Mouse (Mus musculus) lung, embryonic 14.5 days (tissue): Measurements from ENCODE around the gene Exoc6. TPM values are rescaled to one million over a fixed set of nuclear protein-coding genes. Genes with fewer than 3 reads are reported as not detected.

Experiments
- ATAC-seq: fragments of 200-750 bp; cut with Nextera tagmentation; 2 replicates; pipeline ENCODE4 v1.8.0; 2017; ENCODE audit warnings: mild to moderate bottlenecking, moderate TSS enrichment, moderate library complexity; ENCODE audit not compliant: insufficient read depth
- DNase-seq: peaks from one replicate; pipeline ENCODE4 v3.0.0-alpha.2; 2015
- H3K27ac ChIP-seq: fragments of 300-500 bp; sonication (generic); 2 replicates; pipeline ENCODE4 v1.5.1; 2014; ENCODE audit warnings: low read depth, mild to moderate bottlenecking, moderate library complexity
- H3K27me3 ChIP-seq: fragments of 300-500 bp; sonication (generic); 2 replicates; pipeline ENCODE4 v1.6.1; 2014; ENCODE audit warnings: low read length, control low read depth; ENCODE audit not compliant: insufficient read depth
- H3K36me3 ChIP-seq: fragments of 300-500 bp; sonication (generic); 2 replicates; pipeline ENCODE4 v1.6.1; 2014; ENCODE audit warnings: control low read depth; ENCODE audit not compliant: insufficient read depth
- H3K4me1 ChIP-seq: fragments of 300-500 bp; sonication (generic); 2 replicates; pipeline ENCODE4 v1.6.1; 2014; ENCODE audit warnings: antibody characterized with exemption, control low read depth; ENCODE audit not compliant: insufficient read depth
- H3K4me2 ChIP-seq: fragments of 300-500 bp; sonication (generic); 2 replicates; pipeline ENCODE4 v1.6.1; 2014; ENCODE audit warnings: mild to moderate bottlenecking
- H3K4me3 ChIP-seq: fragments of 300-500 bp; sonication (generic); 2 replicates; pipeline ENCODE4 v1.5.1; 2014; ENCODE audit warnings: low read depth, low read length
- H3K9ac ChIP-seq: fragments of 300-500 bp; sonication (generic); 2 replicates; pipeline ENCODE4 v1.6.1; 2014
- H3K9me3 ChIP-seq: fragments of 300-500 bp; sonication (generic); 2 replicates; pipeline ENCODE4 v1.6.1; 2016; ENCODE audit warnings: low read depth, low read length, control low read depth
- CTCF ChIP-seq: IDR thresholded peaks from 2 replicates; pipeline ENCODE4 v1.5.1; 2016; ENCODE audit warnings: antibody characterized with exemption, low read depth
- WGBS: fragments of 180-500 bp; shearing (Covaris S2); extraction: QIAGEN DNeasy Blood & Tissue Kit; methylation state at CpG from one replicate; pipeline ENCODE4 v1.1.7; 2014; 5-methylcytosine and 5-hydroxymethylcytosine counted together
- polyA plus RNA-seq: library from polyadenylated mRNA; unstranded; fragments of >200 nt; fragmentation: Nextera tagmentation; extraction: Ambion mirVana; gene quantifications from 2 replicates; pipeline ENCODE4 v1.2.1, GENCODE M21; 2014

Exoc6 gene
- polyA plus RNA-seq, 1 experiment from 2014 or later: 13.2 TPM

DNA sequence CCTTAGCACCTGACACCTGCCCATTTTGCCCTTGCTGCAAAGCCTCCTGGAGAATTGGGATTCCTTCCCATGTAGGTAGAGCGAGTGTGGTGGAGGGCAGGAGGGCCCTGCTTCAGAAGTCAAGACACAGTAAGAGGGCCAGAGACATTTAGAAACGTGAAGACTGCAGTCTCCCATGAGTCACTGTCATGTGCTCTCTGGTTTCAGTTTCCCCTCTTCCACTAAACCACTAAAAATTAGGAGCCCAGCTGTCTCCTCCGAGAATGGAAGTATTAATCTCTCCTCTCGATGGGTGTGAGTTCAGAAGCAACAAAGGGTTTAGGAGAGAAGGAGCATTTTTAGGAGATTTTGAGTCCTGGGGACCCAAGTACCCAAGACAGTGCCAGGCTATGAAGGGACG lies 139.3 kb downstream of the Exoc6 start:
- Histone ChIP-seq H3K9me3 (no peaks in the 10 kb centered on the region), H3K36me3 (no peaks in the 10 kb centered on the region), H3K27me3 (peaks cover 100% of the 10 kb centered on the region), H3K27ac (no peak overlapping the region), H3K4me3 (no peak overlapping the region), H3K4me2 (no peak overlapping the region), H3K9ac (no peak overlapping the region), H3K4me1 (no peaks in the 10 kb centered on the region; the same call in 1 of the 2 replicates)
- 38% methylated on average over 5 of the region's 5 CpGs for WGBS
- TF ChIP-seq CTCF: no peak
- no peak for ATAC-seq
- DNase-seq: no peak

DNA sequence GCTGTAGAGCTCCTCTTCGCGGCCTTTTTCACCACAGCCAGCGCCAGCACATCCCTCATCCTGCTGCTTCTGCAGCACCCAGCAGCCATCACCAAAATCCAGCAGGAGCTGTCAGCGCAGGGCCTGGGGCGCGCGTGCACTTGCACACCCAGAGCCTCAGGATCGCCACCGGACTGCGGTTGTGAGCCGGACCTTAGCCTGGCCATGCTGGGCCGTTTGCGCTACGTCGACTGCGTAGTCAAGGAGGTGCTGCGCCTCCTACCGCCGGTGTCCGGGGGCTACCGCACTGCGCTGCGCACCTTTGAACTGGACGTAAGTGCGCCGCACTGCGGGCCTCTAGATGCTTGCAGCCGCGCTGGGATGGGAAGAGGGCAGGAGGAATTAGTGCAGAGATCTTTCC lies 140.5 kb downstream of the Exoc6 start:
- peak; percentile 65 for DNase-seq
- H3K4me2 ChIP-seq: peak overlapping the region; percentile 15; the same call in 1 of the 2 replicates
- 2% methylated on average over 29 of the region's 29 CpGs for WGBS
- H3K27ac ChIP-seq: no peak overlapping the region
- no peaks in the 10 kb centered on the region for H3K36me3 ChIP-seq
- H3K27me3 ChIP-seq: peaks cover 100% of the 10 kb centered on the region
- ATAC-seq: no peak
- no peak overlapping the region for H3K9ac ChIP-seq
- peak; percentile 56 for TF ChIP-seq CTCF
- no peak overlapping the region for H3K4me3 ChIP-seq
- no peaks in the 10 kb centered on the region for H3K9me3 ChIP-seq
- H3K4me1 ChIP-seq: no peaks in the 10 kb centered on the region; the same call in 1 of the 2 replicates

DNA sequence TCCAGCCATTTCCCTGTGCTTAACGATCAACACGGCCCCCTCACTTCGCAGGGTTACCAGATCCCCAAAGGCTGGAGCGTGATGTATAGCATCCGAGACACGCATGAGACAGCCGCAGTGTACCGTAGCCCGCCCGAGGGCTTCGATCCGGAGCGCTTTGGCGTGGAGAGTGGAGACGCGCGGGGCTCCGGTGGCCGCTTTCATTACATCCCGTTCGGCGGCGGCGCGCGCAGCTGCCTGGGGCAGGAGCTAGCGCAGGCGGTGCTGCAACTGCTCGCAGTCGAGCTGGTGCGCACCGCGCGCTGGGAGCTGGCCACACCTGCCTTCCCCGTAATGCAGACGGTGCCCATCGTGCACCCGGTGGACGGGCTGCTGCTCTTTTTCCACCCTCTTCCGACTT lies 142.7 kb downstream of the Exoc6 start:
- 0 out of 2 replicates have a peak, but pooled peaks have one; percentile 50 for ATAC-seq

DNA sequence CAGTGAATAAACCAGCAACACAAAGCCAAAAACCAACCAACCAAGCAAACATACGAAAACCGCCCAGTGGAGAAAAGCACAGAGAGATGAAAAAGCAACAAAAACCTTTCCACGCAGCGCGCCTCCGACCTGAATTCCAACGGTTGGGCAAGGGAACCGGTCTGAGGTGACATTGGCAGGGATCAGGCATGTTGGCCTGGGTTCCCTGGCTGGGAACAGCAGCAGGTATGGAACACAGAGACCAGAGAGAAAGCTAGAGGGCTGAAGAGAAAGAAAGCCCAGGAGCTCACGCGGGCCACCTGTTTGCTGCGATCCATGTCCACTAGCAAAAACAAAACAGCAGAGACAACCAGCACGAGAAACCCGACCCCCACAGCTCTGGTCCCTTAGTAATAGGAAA lies 144.9 kb downstream of the Exoc6 start:
- H3K4me1 ChIP-seq: no peaks in the 10 kb centered on the region; the same call in 1 of the 2 replicates
- WGBS: 36% methylated on average over 13 of the region's 13 CpGs
- H3K9me3 ChIP-seq: no peaks in the 10 kb centered on the region
- no peaks in the 10 kb centered on the region for H3K36me3 ChIP-seq
- ATAC-seq (no peak), DNase-seq (no peak)
- H3K4me2 ChIP-seq: no peak overlapping the region
- H3K27me3 ChIP-seq: peaks cover 100% of the 10 kb centered on the region
- no peak for TF ChIP-seq CTCF
- H3K9ac ChIP-seq: no peak overlapping the region
- H3K4me3 ChIP-seq: no peak overlapping the region
- H3K27ac ChIP-seq: no peak overlapping the region

More for the DNA sequence above, 142.7 kb downstream of the Exoc6 start:
- Histone ChIP-seq H3K4me2 (peak overlapping the region; percentile 54), H3K36me3 (no peaks in the 10 kb centered on the region), H3K9me3 (no peaks in the 10 kb centered on the region), H3K4me3 (peak overlapping the region; percentile 29), H3K9ac (no peak overlapping the region), H3K4me1 (no peaks in the 10 kb centered on the region; the same call in 1 of the 2 replicates), H3K27ac (no peak overlapping the region), H3K27me3 (peaks cover 100% of the 10 kb centered on the region)
- under 1% methylated on average over 40 of the region's 40 CpGs for WGBS
- peak; percentile 70 for DNase-seq
- no peak for TF ChIP-seq CTCF

DNA sequence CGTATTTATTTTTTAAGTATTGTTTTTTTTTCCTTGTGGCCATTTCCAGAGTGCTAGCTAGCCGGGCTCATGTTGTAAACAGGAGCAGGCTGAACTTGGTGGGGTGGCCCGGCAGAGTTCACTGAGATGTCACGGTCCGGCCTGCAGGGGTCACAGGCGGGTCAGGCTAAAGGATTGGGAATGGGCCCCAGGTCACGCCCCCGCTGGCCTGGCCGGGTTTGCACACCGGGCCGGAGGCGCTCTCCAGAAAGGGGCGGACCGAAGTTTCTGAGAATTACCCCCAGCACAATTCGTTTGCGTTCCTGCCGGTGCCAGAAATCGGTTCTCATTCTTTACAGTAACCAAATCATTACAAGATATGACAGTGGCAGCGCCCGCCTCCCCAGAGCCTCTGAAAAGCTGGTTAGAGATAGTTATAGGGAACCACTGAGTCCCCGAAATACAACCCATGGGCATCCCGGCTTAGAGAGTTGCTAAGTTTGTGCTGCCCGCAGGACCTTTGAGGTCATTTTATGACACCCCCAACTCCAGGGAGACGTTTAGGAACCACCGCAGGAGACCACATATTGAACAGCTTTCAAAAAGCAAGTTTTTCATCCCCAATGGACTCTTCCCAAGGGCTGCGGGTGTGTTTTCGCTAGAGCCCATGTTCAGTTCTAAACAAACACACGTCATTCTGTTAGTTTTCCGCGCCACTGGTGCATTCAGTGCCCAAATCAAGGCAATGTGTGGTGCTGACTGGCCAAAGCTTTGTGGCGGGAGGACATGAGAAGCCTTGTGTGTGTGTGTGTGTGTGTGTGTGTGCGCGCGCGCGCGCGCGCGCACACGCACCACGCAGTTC lies 145.8 kb downstream of the Exoc6 start:
- peak overlapping the region; percentile 44 for H3K4me2 ChIP-seq
- TF ChIP-seq CTCF: no peak
- H3K27ac ChIP-seq: no peak overlapping the region
- H3K4me3 ChIP-seq: peak overlapping the region; percentile 11; the same call in 1 of the 2 replicates
- H3K4me1 ChIP-seq: no peaks in the 10 kb centered on the region; the same call in 1 of the 2 replicates
- no peaks in the 10 kb centered on the region for H3K36me3 ChIP-seq
- H3K9ac ChIP-seq: no peak overlapping the region
- ATAC-seq: no peak
- no peaks in the 10 kb centered on the region for H3K9me3 ChIP-seq
- 4% methylated on average over 42 of the region's 42 CpGs for WGBS
- peaks cover 100% of the 10 kb centered on the region for H3K27me3 ChIP-seq
- DNase-seq: no peak

DNA sequence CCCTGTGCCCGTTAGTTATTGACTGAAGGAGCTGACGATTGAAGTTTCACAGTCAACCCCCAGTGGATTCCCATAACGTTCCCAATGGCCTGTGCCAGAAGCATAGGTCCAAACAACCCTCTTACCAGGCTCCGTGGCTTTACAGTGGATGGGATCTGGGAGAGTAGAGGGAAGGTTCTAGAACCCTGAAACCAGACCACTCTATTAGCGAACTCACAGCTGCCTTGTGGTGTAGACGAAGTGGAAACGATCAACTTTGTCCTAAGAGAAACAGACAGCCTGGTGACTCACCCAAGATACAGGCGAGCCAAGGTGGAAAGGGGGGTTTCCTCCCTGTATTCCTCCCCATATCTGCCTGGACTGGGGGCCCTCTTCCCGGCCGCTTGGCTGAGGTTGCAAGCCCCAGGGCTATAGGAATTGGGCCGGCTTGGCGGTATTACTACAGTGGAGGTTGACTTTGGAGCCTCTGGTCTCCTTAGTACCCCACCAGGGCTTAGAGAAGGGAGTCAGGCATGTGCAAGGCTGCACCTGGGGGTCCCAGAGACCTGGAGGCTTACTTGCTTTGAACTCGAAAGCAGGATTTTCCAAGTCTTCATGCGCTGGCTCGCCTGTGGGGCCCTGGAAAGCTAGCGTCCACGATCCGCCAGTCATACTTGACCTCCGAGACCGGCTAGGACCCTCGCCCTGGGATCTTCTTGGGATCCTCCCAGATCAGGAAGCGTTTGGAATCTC lies 146.6 kb downstream of the Exoc6 start:
- peak overlapping the region; percentile 58 for H3K4me2 ChIP-seq
- no peak for DNase-seq
- no peaks in the 10 kb centered on the region for H3K9me3 ChIP-seq
- no peaks in the 10 kb centered on the region for H3K36me3 ChIP-seq
- no peak overlapping the region for H3K27ac ChIP-seq
- no peak for ATAC-seq
- H3K4me3 ChIP-seq: peak overlapping the region; percentile 33; the same call in 1 of the 2 replicates
- H3K9ac ChIP-seq: no peak overlapping the region
- no peaks in the 10 kb centered on the region; the same call in 1 of the 2 replicates for H3K4me1 ChIP-seq
- TF ChIP-seq CTCF: no peak
- WGBS: 3% methylated on average over 22 of the region's 22 CpGs
- peaks cover 100% of the 10 kb centered on the region for H3K27me3 ChIP-seq

DNA sequence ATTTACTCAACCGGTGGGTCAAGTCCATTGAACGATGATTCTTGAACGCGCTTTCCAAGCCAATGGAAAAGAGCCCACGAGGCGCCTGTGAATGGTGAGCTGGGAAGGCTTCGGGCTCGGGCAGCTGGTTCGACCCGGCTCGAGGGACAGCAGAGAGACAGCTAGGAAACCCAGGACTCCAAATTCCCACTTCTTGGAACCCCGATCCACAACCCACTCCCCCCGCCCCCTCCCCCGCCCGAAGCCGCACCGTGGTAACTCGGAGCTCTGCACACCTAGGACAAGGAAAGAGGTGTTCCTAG lies 147.1 kb downstream of the Exoc6 start:
- 1% methylated on average over 18 of the region's 18 CpGs for WGBS
- Histone ChIP-seq H3K4me1 (no peaks in the 10 kb centered on the region; the same call in 1 of the 2 replicates), H3K9ac (no peak overlapping the region)

More for the DNA sequence above, 147.1 kb downstream of the Exoc6 start:
- H3K36me3 ChIP-seq: no peaks in the 10 kb centered on the region
- H3K27me3 ChIP-seq: peaks cover 100% of the 10 kb centered on the region
- peak overlapping the region; percentile 33 for H3K4me3 ChIP-seq
- no peak for ATAC-seq
- H3K4me2 ChIP-seq: peak overlapping the region; percentile 58
- DNase-seq: no peak
- no peak overlapping the region for H3K27ac ChIP-seq
- TF ChIP-seq CTCF: no peak
- H3K9me3 ChIP-seq: no peaks in the 10 kb centered on the region
